Mouse (Mus musculus) heart, embryonic 11.5 days (tissue): Measurements from ENCODE around the gene Slc2a10. TPM values are rescaled to one million over a fixed set of nuclear protein-coding genes. Genes with fewer than 3 reads are reported as not detected.
A peak's percentile ranks its signal among the peaks of the same experiment; 100 is the strongest.

Experiments
- ATAC-seq: fragments of 200-750 bp; cut with Nextera tagmentation; replicated peaks from 2 replicates; pipeline ENCODE4 v1.8.0; 2017; ENCODE audit warnings: moderate library complexity; ENCODE audit not compliant: insufficient number of reproducible peaks, low FRiP score, low TSS enrichment
- H3K27ac ChIP-seq: fragments of 300-500 bp; sonication (generic); 2 replicates; pipeline ENCODE4 v1.5.1; 2014; ENCODE audit warnings: mild to moderate bottlenecking, low read depth, low read length
- H3K27me3 ChIP-seq: fragments of 300-500 bp; sonication (generic); 2 replicates; pipeline ENCODE4 v1.6.1; 2014; ENCODE audit warnings: mild to moderate bottlenecking, low read length, mixed read lengths; ENCODE audit not compliant: control insufficient read depth, insufficient read depth
- H3K36me3 ChIP-seq: fragments of 300-500 bp; sonication (generic); 2 replicates; pipeline ENCODE4 v1.6.1; 2014; ENCODE audit warnings: mild to moderate bottlenecking, low read length, moderate library complexity, mixed read lengths; ENCODE audit not compliant: control insufficient read depth, insufficient read depth
- H3K4me1 ChIP-seq: fragments of 300-500 bp; sonication (generic); 2 replicates; pipeline ENCODE4 v1.6.1; 2014; ENCODE audit warnings: low read length; ENCODE audit not compliant: control insufficient read depth, insufficient read depth
- H3K4me2 ChIP-seq: fragments of 300-500 bp; sonication (generic); 2 replicates; pipeline ENCODE4 v1.6.1; 2014; ENCODE audit warnings: mild to moderate bottlenecking, moderate library complexity
- H3K4me3 ChIP-seq: fragments of 300-500 bp; sonication (generic); 2 replicates; pipeline ENCODE4 v1.5.1; 2014; ENCODE audit warnings: low read depth, low read length
- H3K9ac ChIP-seq: fragments of 300-500 bp; sonication (generic); 2 replicates; pipeline ENCODE4 v1.6.1; 2014; ENCODE audit warnings: mild to moderate bottlenecking, low read depth, low read length, moderate library complexity
- H3K9me3 ChIP-seq: fragments of 300-500 bp; sonication (generic); replicated peaks from 2 replicates; pipeline ENCODE4 v1.6.1; 2016; ENCODE audit warnings: low read length; ENCODE audit not compliant: control insufficient read depth
- WGBS: fragments of 180-500 bp; shearing (Covaris S2); extraction: QIAGEN DNeasy Blood & Tissue Kit; methylation state at CpG from one replicate; pipeline ENCODE4 v1.1.7; 2014; ENCODE audit not compliant: insufficient replicate concordance; 5-methylcytosine and 5-hydroxymethylcytosine counted together
- polyA plus RNA-seq: library from polyadenylated mRNA; unstranded; fragments of >200 nt; fragmentation: Nextera tagmentation; extraction: Ambion mirVana; gene quantifications from 2 replicates; pipeline ENCODE4 v1.2.1, GENCODE M21; 2014

Gene Slc2a10
- polyA plus RNA-seq, 1 experiment from 2014 or later, result 2.6 TPM

GRCm38 (mm10) chr2:165558916-165559315, 55.3 kb downstream of the Slc2a10 start:
- WGBS, result 68% methylated on average over 11 of the region's 11 CpGs
- no peak overlapping the region for H3K27ac ChIP-seq
- H3K9me3 ChIP-seq, result no peaks in the 10 kb centered on the region
- no peaks in the 10 kb centered on the region for H3K36me3 ChIP-seq
- no peak for ATAC-seq
- H3K4me1 ChIP-seq, result peaks cover 6% of the 10 kb centered on the region
- peaks cover 25% of the 10 kb centered on the region for H3K27me3 ChIP-seq
- no peak overlapping the region for H3K9ac ChIP-seq
- no peak overlapping the region for H3K4me2 ChIP-seq
- H3K4me3 ChIP-seq, result no peak overlapping the region

DNA sequence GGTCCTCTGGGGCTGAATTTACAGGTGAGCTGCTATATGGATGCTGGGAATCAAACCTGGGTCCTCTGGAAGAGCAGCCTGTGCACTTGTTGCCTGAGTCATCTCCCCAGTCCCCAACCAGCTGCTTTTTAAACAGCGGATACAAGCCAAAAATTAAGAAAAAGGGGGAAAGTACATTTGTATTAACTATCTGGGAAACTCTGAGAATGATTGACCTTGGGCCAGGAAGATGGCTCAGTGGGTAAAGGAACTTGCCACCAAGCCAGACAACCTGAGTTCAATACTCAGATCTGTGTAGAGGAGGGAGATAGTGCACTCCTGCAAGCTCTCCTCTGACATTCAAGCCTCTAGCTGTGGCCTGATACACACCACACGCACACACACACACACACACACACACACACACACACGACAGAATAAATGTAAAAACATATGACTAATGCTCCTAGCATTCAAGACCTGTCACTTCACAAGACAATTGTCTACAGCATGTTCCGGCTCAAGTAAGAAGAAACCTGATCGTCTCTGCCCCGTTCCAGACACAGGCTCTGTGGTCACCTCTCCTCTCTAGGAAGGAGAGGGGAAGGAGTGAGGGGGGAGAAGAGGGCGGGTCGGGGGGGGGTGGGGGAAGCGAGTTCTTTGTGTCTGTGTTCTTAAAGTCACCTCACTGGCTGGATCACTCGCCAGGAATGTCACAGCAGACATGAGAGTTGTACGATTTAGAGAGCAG, 56.1 kb downstream of the Slc2a10 start:
- H3K27me3 ChIP-seq, result peaks cover 33% of the 10 kb centered on the region
- no peak for ATAC-seq
- H3K4me2 ChIP-seq, result no peak overlapping the region
- no peaks in the 10 kb centered on the region for H3K9me3 ChIP-seq
- H3K36me3 ChIP-seq, result no peaks in the 10 kb centered on the region
- H3K4me1 ChIP-seq, result peaks cover 6% of the 10 kb centered on the region
- 29% methylated on average over 11 of the region's 11 CpGs for WGBS
- H3K27ac ChIP-seq, result no peak overlapping the region
- H3K9ac ChIP-seq, result no peak overlapping the region
- H3K4me3 ChIP-seq, result no peak overlapping the region

DNA sequence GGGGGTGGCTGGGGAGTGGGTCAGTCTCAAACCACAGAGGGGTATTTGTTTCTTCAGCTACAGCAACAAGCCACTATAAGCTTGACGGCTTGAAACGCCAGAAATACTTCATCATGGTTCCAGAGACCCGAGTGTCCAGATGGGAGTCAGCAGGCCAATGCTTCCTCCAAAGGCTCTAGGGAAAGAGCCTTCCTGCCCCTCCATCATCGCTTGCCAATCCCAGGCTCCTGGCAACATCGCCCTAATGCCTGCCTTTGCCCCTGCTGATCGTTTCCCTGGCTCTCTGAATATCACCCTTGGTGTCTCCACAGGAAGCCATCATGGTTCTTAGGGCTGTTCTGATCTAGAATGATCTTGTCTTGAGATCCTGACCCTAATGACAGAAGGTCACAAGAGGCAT, 58.3 kb downstream of the Slc2a10 start:
- H3K36me3 ChIP-seq, result no peaks in the 10 kb centered on the region
- H3K27me3 ChIP-seq, result peaks cover 43% of the 10 kb centered on the region
- H3K9me3 ChIP-seq, result no peaks in the 10 kb centered on the region
- no peak overlapping the region for H3K27ac ChIP-seq
- H3K9ac ChIP-seq, result no peak overlapping the region
- H3K4me2 ChIP-seq, result no peak overlapping the region
- 82% methylated on average over 6 of the region's 6 CpGs for WGBS
- ATAC-seq, result no peak
- H3K4me3 ChIP-seq, result no peak overlapping the region
- H3K4me1 ChIP-seq, result peaks cover 6% of the 10 kb centered on the region

- 4% methylated on average over 52 of the region's 52 CpGs for WGBS
- peaks cover 43% of the 10 kb centered on the region for H3K27me3 ChIP-seq
Measured at GRCm38 (mm10) chr2:165563298-165564058, 59.9 kb downstream of the Slc2a10 start.

GRCm38 (mm10) chr2:165564101-165564500, 60.5 kb downstream of the Slc2a10 start:
- Histone ChIP-seq H3K4me2 (no peak overlapping the region), H3K27me3 (peaks cover 43% of the 10 kb centered on the region)
- WGBS, result 65% methylated on average over 8 of the region's 8 CpGs

More at GRCm38 (mm10) chr2:165563298-165564058, 59.9 kb downstream of the Slc2a10 start:
- H3K36me3 ChIP-seq, result no peaks in the 10 kb centered on the region
- peak overlapping the region; percentile 80 for H3K4me2 ChIP-seq
- no peak overlapping the region for H3K27ac ChIP-seq
- peaks cover 6% of the 10 kb centered on the region for H3K4me1 ChIP-seq
- peak overlapping the region; percentile 12; the same call in 1 of the 2 replicates for H3K9ac ChIP-seq
- H3K9me3 ChIP-seq, result no peaks in the 10 kb centered on the region
- ATAC-seq, result no peak
- peak overlapping the region; percentile 45 for H3K4me3 ChIP-seq

GRCm38 (mm10) chr2:165564620-165565019, 61.0 kb downstream of the Slc2a10 start:
- ATAC-seq, result no peak
- H3K4me3 ChIP-seq, result no peak overlapping the region
- H3K36me3 ChIP-seq, result no peaks in the 10 kb centered on the region
- H3K4me1 ChIP-seq, result peaks cover 6% of the 10 kb centered on the region
- no peak overlapping the region for H3K4me2 ChIP-seq
- WGBS, result 60% methylated on average over 6 of the region's 6 CpGs
- H3K27me3 ChIP-seq, result peaks cover 40% of the 10 kb centered on the region
- H3K27ac ChIP-seq, result no peak overlapping the region
- no peak overlapping the region for H3K9ac ChIP-seq
- no peaks in the 10 kb centered on the region for H3K9me3 ChIP-seq

More at GRCm38 (mm10) chr2:165564101-165564500, 60.5 kb downstream of the Slc2a10 start:
- no peak for ATAC-seq
- H3K4me3 ChIP-seq, result no peak overlapping the region
- peaks cover 6% of the 10 kb centered on the region for H3K4me1 ChIP-seq
- no peak overlapping the region for H3K9ac ChIP-seq
- no peak overlapping the region for H3K27ac ChIP-seq
- H3K36me3 ChIP-seq, result no peaks in the 10 kb centered on the region
- H3K9me3 ChIP-seq, result no peaks in the 10 kb centered on the region

GRCm38 (mm10) chr2:165566898-165567297, 63.3 kb downstream of the Slc2a10 start:
- ATAC-seq, result no peak
- no peak overlapping the region for H3K4me2 ChIP-seq
- peaks cover 6% of the 10 kb centered on the region for H3K4me1 ChIP-seq

DNA sequence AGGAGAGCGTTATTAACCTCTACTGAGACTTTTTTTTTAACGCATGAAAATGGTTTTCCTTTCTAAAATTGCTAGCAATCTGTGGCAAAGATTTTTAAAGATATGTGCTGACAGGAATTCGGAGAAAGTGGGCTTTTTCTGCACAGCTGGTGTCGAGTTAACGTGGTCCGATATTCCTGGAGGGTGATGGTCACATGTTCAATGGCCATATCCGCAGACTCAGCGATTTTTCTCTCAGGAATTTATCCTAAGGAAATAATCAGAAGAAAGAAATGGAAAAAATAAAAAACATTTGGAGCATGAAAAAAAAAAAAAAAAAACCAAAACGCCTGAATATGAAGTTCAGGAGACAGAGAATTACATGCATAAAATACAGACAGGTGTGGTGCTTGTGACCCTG, 64.2 kb downstream of the Slc2a10 start:
- ATAC-seq, result no peak
- Histone ChIP-seq H3K27me3 (peaks cover 28% of the 10 kb centered on the region), H3K9me3 (no peaks in the 10 kb centered on the region), H3K9ac (no peak overlapping the region), H3K36me3 (no peaks in the 10 kb centered on the region), H3K27ac (no peak overlapping the region), H3K4me1 (peaks cover 6% of the 10 kb centered on the region), H3K4me3 (no peak overlapping the region), H3K4me2 (no peak overlapping the region)
- 72% methylated on average over 9 of the region's 9 CpGs for WGBS

More at GRCm38 (mm10) chr2:165566898-165567297, 63.3 kb downstream of the Slc2a10 start:
- H3K9me3 ChIP-seq, result no peaks in the 10 kb centered on the region
- H3K36me3 ChIP-seq, result no peaks in the 10 kb centered on the region
- no peak overlapping the region for H3K9ac ChIP-seq
- 74% methylated on average over 6 of the region's 6 CpGs for WGBS
- H3K27me3 ChIP-seq, result peaks cover 35% of the 10 kb centered on the region
- no peak overlapping the region for H3K4me3 ChIP-seq
- H3K27ac ChIP-seq, result no peak overlapping the region
